Mouse (Mus musculus) heart, embryonic 13.5 days (tissue): Measurements from ENCODE around the gene Ddx28. TPM values are rescaled to one million over a fixed set of nuclear protein-coding genes. Genes with fewer than 3 reads are reported as not detected.
"Not testable (repeated sequence)": the region's sequence is repeated elsewhere in the genome, so short reads cannot be mapped to it uniquely, and the experiment has no call there.

Experiments used
- ATAC-seq: fragments of 200-750 bp; cut with Nextera tagmentation; 2 replicates; pipeline ENCODE4 v1.8.0; 2017; ENCODE audit warnings: moderate TSS enrichment; ENCODE audit not compliant: insufficient number of reproducible peaks, low FRiP score, low TSS enrichment; ENCODE audit errors: extremely low read depth
- H3K27ac ChIP-seq: fragments of 300-500 bp; sonication (generic); replicated peaks from 2 replicates; pipeline ENCODE4 v1.5.1; 2015; ENCODE audit warnings: moderate library complexity, mild to moderate bottlenecking, inconsistent platforms
- H3K27me3 ChIP-seq: fragments of 300-500 bp; sonication (generic); replicated peaks from 2 replicates; pipeline ENCODE4 v1.6.1; 2015; ENCODE audit warnings: mild to moderate bottlenecking, inconsistent platforms
- H3K36me3 ChIP-seq: fragments of 300-500 bp; sonication (generic); 2 replicates; pipeline ENCODE4 v1.6.1; 2015; ENCODE audit warnings: mild to moderate bottlenecking, inconsistent platforms
- H3K4me1 ChIP-seq: fragments of 300-500 bp; sonication (generic); 2 replicates; pipeline ENCODE4 v1.6.1; 2015; ENCODE audit warnings: inconsistent platforms
- H3K4me2 ChIP-seq: fragments of 300-500 bp; sonication (generic); 2 replicates; pipeline ENCODE4 v1.6.1; 2015; ENCODE audit warnings: inconsistent platforms, mild to moderate bottlenecking, moderate library complexity
- H3K4me3 ChIP-seq: fragments of 300-500 bp; sonication (generic); 2 replicates; pipeline ENCODE4 v1.5.1; 2015; ENCODE audit warnings: moderate library complexity, mild to moderate bottlenecking, inconsistent platforms
- H3K9ac ChIP-seq: fragments of 300-500 bp; sonication (generic); 2 replicates; pipeline ENCODE4 v1.6.1; 2015; ENCODE audit warnings: inconsistent platforms, mild to moderate bottlenecking, moderate library complexity
- H3K9me3 ChIP-seq: fragments of 300-500 bp; sonication (generic); 2 replicates; pipeline ENCODE4 v1.6.1; 2016; ENCODE audit warnings: inconsistent platforms
- WGBS: fragments of 180-500 bp; shearing (Covaris S2); methylation state at CpG from one replicate; pipeline ENCODE4 v1.1.7; 2015; ENCODE audit warnings: mixed read lengths; 5-methylcytosine and 5-hydroxymethylcytosine counted together
- polyA plus RNA-seq: library from polyadenylated mRNA; unstranded; fragments of >200 nt; fragmentation: Nextera tagmentation; extraction: Ambion mirVana; gene quantifications from 2 replicates; pipeline ENCODE4 v1.2.1, GENCODE M21; 2015

Gene Ddx28
- polyA plus RNA-seq, 1 experiment from 2014 or later: 12.2 TPM

DNA sequence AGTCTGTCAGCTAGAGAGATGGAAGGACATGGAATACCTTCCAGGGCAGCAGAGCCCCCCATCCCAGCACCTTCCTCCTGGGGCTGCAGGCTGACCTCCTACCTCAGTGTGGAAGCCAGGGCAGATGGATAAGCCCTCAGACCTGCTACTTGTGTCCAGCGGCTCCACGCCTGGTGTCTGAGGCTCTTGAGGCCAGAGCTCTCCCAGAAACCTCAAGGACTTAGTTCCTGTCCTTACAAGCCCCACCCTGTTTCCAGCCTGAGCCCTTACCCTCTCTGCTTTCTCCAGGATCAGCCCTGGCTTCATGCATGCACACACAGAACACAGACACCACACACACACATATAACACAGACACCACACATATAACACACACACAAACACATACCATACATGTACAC, 20.1 kb downstream of the Ddx28 start:
- H3K4me1 ChIP-seq: peaks cover 8% of the 10 kb centered on the region
- ATAC-seq: no peak
- H3K9ac ChIP-seq: no peak overlapping the region
- H3K27ac ChIP-seq: no peak overlapping the region
- H3K4me3 ChIP-seq: no peak overlapping the region
- H3K27me3 ChIP-seq: peaks cover 7% of the 10 kb centered on the region
- H3K36me3 ChIP-seq: no peaks in the 10 kb centered on the region
- WGBS: 55% methylated on average over 2 of the region's 2 CpGs
- no peaks in the 10 kb centered on the region for H3K9me3 ChIP-seq
- H3K4me2 ChIP-seq: no peak overlapping the region

DNA sequence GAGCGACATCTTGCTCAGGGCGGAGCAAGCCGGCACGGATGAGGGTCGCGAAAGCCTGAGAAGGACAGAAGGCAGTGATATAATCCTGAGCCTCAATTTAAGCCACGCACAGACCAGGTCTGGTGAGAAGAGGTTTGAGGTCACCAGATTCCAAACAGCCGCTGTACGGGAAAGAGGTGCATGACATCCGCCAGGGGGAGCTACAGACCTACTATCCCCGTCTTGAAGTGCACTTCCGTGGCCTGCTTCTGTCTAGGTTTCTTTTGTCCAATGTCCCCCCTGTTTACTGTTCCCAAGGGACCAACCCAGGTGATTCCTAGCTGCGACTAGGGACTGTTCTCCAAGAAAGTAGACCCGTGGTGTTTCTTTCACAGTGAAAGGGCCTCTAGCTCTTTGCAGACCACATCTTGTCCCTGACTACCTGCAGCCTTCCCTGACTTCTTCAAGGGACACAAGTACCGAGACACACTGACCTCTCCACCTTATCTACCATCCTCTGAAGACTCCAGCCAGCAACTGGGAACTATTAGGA, 20.8 kb downstream of the Ddx28 start, which contains the start of gene Dus2:
Dus2 (plus strand) TSS at position 482 of the 532 bp plus-strand sequence.
- no peaks in the 10 kb centered on the region for H3K9me3 ChIP-seq
- WGBS: 6% methylated on average over 15 of the region's 15 CpGs
- no peaks in the 10 kb centered on the region for H3K36me3 ChIP-seq
- H3K4me3 ChIP-seq: 0 out of 2 replicates have a peak within 1 kb of the TSS, but pooled peaks have one; percentile 11
- no peak within 1 kb of the TSS for H3K27ac ChIP-seq
- peaks cover 8% of the 10 kb centered on the region for H3K4me1 ChIP-seq
- H3K9ac ChIP-seq: peak within 1 kb of the TSS; percentile 66
- no peak; the same call in 1 of the 2 replicates for ATAC-seq
- peaks cover 7% of the 10 kb centered on the region for H3K27me3 ChIP-seq
- H3K4me2 ChIP-seq: peak within 1 kb of the TSS; percentile 50

DNA sequence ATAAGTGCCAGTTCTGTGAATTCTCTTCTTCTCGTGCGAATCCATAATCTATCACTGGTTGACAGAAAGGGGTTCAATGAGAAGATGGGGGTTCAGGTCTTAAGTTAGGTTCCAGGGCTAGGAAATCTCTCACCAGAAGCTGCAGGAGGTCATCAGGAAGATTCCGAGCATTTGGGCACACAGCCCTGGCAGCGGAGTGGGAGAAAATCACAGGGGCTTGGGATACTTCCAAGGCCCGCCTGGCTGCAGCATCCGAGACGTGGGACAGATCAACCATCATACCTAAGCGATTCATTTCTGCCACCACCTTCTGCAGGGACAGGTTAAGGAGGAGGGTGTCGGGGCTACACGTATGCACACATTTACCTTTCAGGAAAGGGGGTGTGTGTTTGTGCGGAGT, 23.1 kb downstream of the Ddx28 start:
- Histone ChIP-seq H3K9me3 (no peaks in the 10 kb centered on the region), H3K36me3 (no peaks in the 10 kb centered on the region), H3K4me2 (no peak overlapping the region), H3K27me3 (peaks cover 7% of the 10 kb centered on the region), H3K27ac (no peak overlapping the region), H3K4me1 (peaks cover 8% of the 10 kb centered on the region), H3K9ac (no peak overlapping the region), H3K4me3 (no peak overlapping the region)
- 75% methylated on average over 11 of the region's 11 CpGs for WGBS
- ATAC-seq: no peak

DNA sequence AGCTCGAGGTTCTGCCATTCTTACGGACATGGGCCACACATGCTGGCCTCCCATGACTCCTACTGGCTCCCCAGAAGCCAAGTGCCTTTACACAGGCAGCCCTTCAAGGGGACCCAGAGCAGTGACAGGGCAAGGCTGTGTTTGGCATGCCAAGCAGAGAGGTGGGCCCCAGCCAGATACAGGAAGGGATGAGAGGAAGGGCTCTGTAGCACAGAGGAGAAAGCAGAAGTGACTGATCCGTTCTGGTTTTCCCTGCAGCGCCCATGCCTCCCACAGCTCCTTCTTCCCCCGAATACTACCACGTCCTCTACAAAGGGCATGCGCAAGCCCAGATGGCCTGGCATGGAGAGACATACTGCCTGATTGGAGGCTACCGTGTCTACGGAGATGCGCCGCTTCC, 28.3 kb downstream of the Ddx28 start:
- H3K27ac ChIP-seq, H3K36me3 ChIP-seq, H3K4me2 ChIP-seq, H3K4me3 ChIP-seq, H3K4me1 ChIP-seq, H3K9me3 ChIP-seq, ATAC-seq, H3K9ac ChIP-seq, H3K27me3 ChIP-seq: not testable (repeated sequence)
- WGBS: 75% methylated on average over 11 of the region's 11 CpGs

DNA sequence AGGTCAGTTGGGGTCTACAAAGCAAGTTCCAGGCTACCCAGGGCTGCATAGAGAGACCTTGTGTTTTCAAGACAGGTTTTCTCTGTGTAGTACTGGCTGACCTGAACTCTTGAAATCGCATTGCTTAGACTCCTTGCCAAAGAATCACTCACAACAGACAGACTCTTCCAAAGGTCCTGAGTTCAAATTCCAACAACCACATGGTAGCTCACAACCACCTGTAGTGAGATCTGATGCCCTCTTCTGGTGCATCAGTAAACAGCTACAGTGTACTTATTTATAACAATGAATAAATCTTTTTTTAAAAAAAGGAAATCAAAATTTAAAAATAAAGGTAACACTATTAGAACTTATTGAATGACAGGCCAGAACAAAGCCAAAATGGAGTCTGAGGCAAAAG, 30.5 kb downstream of the Ddx28 start:
- ATAC-seq: no peak
- no peaks in the 10 kb centered on the region for H3K4me1 ChIP-seq
- no peak overlapping the region for H3K4me3 ChIP-seq
- no peaks in the 10 kb centered on the region for H3K27me3 ChIP-seq
- H3K27ac ChIP-seq: no peak overlapping the region
- no peaks in the 10 kb centered on the region for H3K36me3 ChIP-seq
- H3K9ac ChIP-seq: no peak overlapping the region
- H3K4me2 ChIP-seq: no peak overlapping the region
- WGBS: 72% methylated on average over 1 of the region's 1 CpGs
- no peaks in the 10 kb centered on the region for H3K9me3 ChIP-seq

DNA sequence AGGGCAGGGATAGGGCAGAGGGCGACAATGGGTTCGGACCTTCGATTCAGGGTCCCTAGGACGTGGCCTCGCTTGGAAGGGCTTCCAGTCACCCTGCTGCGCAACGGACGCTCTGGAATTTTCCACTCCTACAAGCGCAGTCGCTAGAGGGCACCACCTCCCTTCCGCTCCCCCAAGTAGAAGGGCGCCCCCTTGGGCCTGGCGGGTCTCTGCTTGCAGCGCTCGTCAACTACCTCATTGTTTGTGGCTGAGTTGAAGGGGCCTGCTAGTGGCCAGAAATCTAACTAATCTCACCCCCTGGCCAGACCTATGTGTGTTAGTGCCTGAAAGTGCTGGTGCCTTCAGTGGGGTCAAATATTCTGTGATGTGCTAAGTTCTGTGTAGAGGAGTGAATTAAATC, 32.4 kb downstream of the Ddx28 start, which contains the start of gene Dpep3:
Dpep3 (minus strand) TSS at position 105 of the 400 bp plus-strand sequence.
- Histone ChIP-seq H3K9ac (no peak within 1 kb of the TSS), H3K27ac (no peak within 1 kb of the TSS), H3K4me2 (no peak within 1 kb of the TSS), H3K27me3 (no peaks in the 10 kb centered on the region), H3K36me3 (no peaks in the 10 kb centered on the region), H3K4me1 (no peaks in the 10 kb centered on the region), H3K9me3 (no peaks in the 10 kb centered on the region), H3K4me3 (no peak within 1 kb of the TSS)
- WGBS: 90% methylated on average over 15 of the region's 15 CpGs
- ATAC-seq: no peak

DNA sequence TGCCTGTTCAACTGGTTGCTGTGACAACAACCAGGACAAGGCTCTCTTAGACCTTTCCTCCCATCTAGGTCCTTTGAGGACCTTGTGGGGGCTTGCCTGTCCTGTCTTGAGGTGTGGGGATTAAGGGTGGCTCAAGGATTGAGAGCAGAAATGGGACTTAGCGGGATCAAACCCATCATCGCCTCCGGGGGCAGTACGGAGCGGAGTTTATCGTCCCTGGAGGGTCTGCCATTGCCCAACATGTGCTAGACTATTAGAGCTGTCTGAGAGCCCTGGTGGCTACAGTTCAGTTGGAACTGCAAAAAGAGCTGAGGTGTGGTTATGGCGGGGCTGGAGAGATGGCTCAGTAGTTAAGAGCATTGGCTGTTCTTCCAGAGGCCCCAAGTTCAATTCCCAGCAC, 36.3 kb downstream of the Ddx28 start:
- 66% methylated on average over 7 of the region's 7 CpGs for WGBS
- no peak for ATAC-seq
- no peak overlapping the region for H3K27ac ChIP-seq

DNA sequence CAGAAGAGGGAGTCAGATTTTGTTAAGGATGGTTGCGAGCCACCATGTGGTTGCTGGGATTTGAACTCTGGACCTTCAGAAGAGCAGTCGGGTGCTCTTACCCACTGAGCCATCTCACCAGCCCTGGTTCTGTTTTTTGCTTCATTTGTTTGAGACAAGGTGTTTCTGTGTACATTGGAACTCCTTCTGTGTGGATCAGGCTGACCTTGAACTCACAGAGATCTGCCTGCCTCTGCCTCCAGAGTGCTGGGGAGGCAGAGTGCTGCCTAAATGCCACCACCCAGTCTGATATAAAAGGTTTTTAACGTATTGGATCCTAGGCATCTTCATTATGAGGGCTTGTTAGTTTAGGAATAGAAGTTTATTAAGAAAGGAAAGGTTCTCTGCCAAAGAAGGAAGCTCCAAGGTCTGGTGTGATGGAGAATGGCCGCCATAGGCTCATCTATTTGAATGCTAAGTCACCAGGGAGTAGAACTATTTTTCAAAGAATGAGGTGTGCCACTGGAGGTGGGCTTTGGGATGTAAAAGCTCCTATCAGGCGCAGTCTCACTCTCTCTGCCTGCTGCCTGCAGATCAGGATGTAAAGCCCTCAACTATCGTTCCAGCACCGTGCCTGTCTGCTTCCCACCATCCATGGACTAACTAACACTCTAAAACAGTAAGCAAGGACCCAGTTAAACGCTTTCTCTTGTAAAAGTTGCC, 40.5 kb downstream of the Ddx28 start:
- whole genome bisulfite sequencing: 74% methylated on average over 8 of the region's 8 CpGs
- H3K4me1 ChIP-seq: peaks cover 24% of the 10 kb centered on the region
- H3K27me3 ChIP-seq: no peaks in the 10 kb centered on the region
- H3K4me2 ChIP-seq: no peak overlapping the region
- ATAC-seq: no peak
- no peak overlapping the region for H3K4me3 ChIP-seq
- H3K36me3 ChIP-seq: no peaks in the 10 kb centered on the region
- no peak overlapping the region for H3K9ac ChIP-seq
- H3K27ac ChIP-seq: no peak overlapping the region
- H3K9me3 ChIP-seq: no peaks in the 10 kb centered on the region

More for the DNA sequence above, 36.3 kb downstream of the Ddx28 start:
- Histone ChIP-seq H3K27me3 (no peaks in the 10 kb centered on the region), H3K36me3 (no peaks in the 10 kb centered on the region), H3K4me2 (no peak overlapping the region), H3K9me3 (no peaks in the 10 kb centered on the region), H3K4me3 (no peak overlapping the region), H3K4me1 (no peaks in the 10 kb centered on the region), H3K9ac (no peak overlapping the region)

DNA sequence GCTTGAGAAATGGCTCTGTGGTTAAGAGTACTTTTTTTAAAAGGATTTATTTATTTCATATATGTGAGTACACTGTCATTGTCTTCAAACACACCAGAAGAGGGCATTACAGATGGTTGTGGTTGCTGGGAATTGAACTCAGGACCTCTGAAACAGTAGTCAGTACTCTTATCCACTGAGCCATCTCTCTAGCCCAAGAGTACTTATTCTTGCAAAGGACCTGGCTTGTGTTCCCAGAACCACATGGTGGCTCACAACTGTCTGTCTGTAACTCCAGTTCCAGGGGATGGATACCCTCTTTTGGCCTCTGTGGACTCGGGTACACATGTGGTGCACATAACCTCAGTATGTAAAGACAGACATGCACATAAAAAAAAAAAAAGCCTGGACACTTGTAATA, 42.3 kb downstream of the Ddx28 start:
- Histone ChIP-seq H3K27ac (no peak overlapping the region), H3K27me3 (no peaks in the 10 kb centered on the region), H3K36me3 (no peaks in the 10 kb centered on the region), H3K9ac (no peak overlapping the region), H3K4me3 (no peak overlapping the region), H3K4me2 (no peak overlapping the region), H3K4me1 (peaks cover 33% of the 10 kb centered on the region), H3K9me3 (no peaks in the 10 kb centered on the region)
- no peak for ATAC-seq
- WGBS: 74% methylated on average over 1 of the region's 1 CpGs

DNA sequence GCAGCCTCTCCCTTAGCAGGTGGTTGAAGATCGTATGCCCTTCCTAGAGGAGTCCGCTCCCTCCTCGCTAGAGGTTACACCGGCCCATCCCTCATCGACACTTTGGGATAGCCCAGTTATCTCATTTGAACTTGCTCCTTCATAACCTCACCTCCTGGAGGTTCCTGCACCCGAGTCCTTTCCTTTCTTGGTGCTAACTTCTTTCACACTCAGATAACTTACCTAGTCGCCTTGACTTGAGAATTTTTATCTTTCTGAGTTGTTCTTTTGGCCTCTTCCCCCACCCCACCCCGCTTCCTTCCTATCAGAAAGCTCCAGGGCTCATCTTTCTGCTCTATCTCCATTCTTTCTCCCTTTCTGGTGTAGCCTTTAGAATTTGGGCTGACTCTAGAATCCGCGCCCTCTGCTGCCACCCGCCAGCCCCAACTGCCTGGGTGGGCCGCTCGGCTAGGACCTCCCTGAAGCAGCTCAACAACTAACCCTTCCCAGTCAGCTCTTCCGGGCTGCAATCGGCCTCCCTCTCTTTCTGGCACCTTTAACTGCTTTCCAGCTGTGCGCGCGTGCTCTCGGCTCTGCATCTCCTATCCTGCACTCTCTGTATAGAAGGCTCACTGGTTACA, 44.9 kb downstream of the Ddx28 start:
- peak overlapping the region; percentile 97 for H3K9ac ChIP-seq
- 5% methylated on average over 19 of the region's 19 CpGs for WGBS
- no peaks in the 10 kb centered on the region for H3K9me3 ChIP-seq
- peak overlapping the region; percentile 90 for H3K4me3 ChIP-seq
- H3K27me3 ChIP-seq: no peaks in the 10 kb centered on the region
- 0 out of 2 replicates have a peak, but pooled peaks have one; percentile 6 for ATAC-seq
- peaks cover 58% of the 10 kb centered on the region for H3K4me1 ChIP-seq
- peak overlapping the region; percentile 95 for H3K27ac ChIP-seq
- H3K36me3 ChIP-seq: 0 out of 2 replicates have a peak, but pooled peaks cover 6% of the 10 kb centered on the region
- peak overlapping the region; percentile 77 for H3K4me2 ChIP-seq

DNA sequence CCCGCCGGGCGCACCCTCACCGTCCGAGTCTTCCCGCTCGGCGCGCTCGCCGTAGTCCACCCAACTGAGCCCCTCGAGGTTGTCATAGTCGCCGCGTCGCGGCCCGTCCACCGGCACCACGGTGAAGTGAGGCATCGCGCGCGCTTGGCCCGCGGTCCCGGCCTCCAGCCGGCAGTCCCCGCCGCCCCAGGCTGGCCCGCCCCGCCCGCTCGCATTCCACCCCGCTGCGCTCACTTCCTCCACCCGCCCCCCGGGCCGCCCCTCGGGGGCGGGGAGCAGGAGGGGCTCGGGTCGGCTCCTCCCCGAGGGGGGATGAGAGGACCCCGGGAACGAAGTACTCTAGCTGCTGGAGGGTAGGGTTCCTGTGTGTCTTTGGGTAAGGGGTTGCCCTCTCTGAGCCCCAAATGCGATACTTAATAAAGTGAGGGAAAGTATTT, 45.8 kb downstream of the Ddx28 start, which contains the start of gene Slc12a4:
Slc12a4 (minus strand) TSS at position 193 of the 437 bp plus-strand sequence.
- Histone ChIP-seq H3K27me3 (no peaks in the 10 kb centered on the region), H3K27ac (peak within 1 kb of the TSS; percentile 95), H3K4me1 (peaks cover 66% of the 10 kb centered on the region), H3K9ac (peak within 1 kb of the TSS; percentile 97), H3K4me3 (peak within 1 kb of the TSS; percentile 90), H3K9me3 (no peaks in the 10 kb centered on the region), H3K4me2 (peak within 1 kb of the TSS; percentile 77), H3K36me3 (0 out of 2 replicates have a peak, but pooled peaks cover 6% of the 10 kb centered on the region)
- 1% methylated on average over 46 of the region's 47 CpGs for WGBS
- ATAC-seq: peak; percentile 78
